Mouse (Mus musculus) neural tube, embryonic 13.5 days (tissue): ENCODE measurements at regions not wholly inside any gene's neighbourhood (a gene's known extent, or its start where the extent isn't known, plus 50 kb on each side); places are given as distances from the start of the nearest gene placed in this dataset.
A peak's percentile ranks its signal among the peaks of the same experiment; 100 is the strongest.

Source experiments
- ATAC-seq: fragments of 200-750 bp; cut with Nextera tagmentation; 2 replicates; pipeline ENCODE4 v1.8.0; 2017; ENCODE audit warnings: low read depth, mild to moderate bottlenecking, moderate TSS enrichment, moderate library complexity
- H3K27ac ChIP-seq: fragments of 300-500 bp; sonication (generic); replicated peaks from 2 replicates; pipeline ENCODE4 v1.5.1; 2015; ENCODE audit warnings: moderate library complexity, mild to moderate bottlenecking, inconsistent platforms
- H3K27me3 ChIP-seq: fragments of 300-500 bp; sonication (generic); 2 replicates; pipeline ENCODE4 v1.6.1; 2015; ENCODE audit warnings: mild to moderate bottlenecking, inconsistent platforms
- H3K36me3 ChIP-seq: fragments of 300-500 bp; sonication (generic); 2 replicates; pipeline ENCODE4 v1.6.1; 2015; ENCODE audit warnings: mild to moderate bottlenecking, inconsistent platforms
- H3K4me1 ChIP-seq: fragments of 300-500 bp; sonication (generic); replicated peaks from 2 replicates; pipeline ENCODE4 v1.6.1; 2015; ENCODE audit warnings: inconsistent platforms
- H3K4me2 ChIP-seq: fragments of 300-500 bp; sonication (generic); 2 replicates; pipeline ENCODE4 v1.6.1; 2015; ENCODE audit warnings: inconsistent platforms, mild to moderate bottlenecking, moderate library complexity
- H3K4me3 ChIP-seq: fragments of 300-500 bp; sonication (generic); 2 replicates; pipeline ENCODE4 v1.5.1; 2015; ENCODE audit warnings: mild to moderate bottlenecking, inconsistent platforms
- H3K9ac ChIP-seq: fragments of 300-500 bp; sonication (generic); 2 replicates; pipeline ENCODE4 v1.6.1; 2015; ENCODE audit warnings: moderate library complexity, mild to moderate bottlenecking, inconsistent platforms
- H3K9me3 ChIP-seq: fragments of 300-500 bp; sonication (generic); 2 replicates; pipeline ENCODE4 v1.6.1; 2016; ENCODE audit warnings: inconsistent platforms
- WGBS: fragments of 180-500 bp; shearing (Covaris S2); methylation state at CpG from one replicate; pipeline ENCODE4 v1.1.7; 2015; 5-methylcytosine and 5-hydroxymethylcytosine counted together

DNA sequence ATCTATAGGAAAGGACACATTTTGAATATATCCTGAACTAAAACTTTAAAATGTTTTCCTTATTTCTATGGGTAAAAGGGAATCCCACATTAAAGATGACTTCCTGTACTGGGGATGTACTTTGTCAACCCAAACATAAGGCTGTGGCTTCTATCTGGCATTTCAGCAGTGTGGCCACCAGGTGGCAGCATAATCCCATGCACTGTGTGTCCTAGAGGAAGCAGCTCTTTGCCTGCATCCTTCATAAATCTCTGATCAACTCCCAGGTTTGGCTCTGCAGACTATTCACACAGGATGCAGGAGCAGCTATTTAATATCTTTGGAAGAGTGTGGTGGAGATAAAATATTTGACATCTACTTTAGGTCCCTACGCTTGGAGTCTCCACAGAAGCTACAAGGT, 59.1 kb downstream of the Bmp15 start:
- 88% methylated on average over 1 of the region's 1 CpGs for whole genome bisulfite sequencing
- Histone ChIP-seq H3K27ac (no peak overlapping the region), H3K4me2 (no peak overlapping the region), H3K36me3 (no peaks in the 10 kb centered on the region), H3K4me3 (no peak overlapping the region), H3K9me3 (no peaks in the 10 kb centered on the region), H3K27me3 (no peaks in the 10 kb centered on the region), H3K9ac (no peak overlapping the region), H3K4me1 (no peaks in the 10 kb centered on the region)
- peak; percentile 82; the same call in 1 of the 2 replicates for ATAC-seq

DNA sequence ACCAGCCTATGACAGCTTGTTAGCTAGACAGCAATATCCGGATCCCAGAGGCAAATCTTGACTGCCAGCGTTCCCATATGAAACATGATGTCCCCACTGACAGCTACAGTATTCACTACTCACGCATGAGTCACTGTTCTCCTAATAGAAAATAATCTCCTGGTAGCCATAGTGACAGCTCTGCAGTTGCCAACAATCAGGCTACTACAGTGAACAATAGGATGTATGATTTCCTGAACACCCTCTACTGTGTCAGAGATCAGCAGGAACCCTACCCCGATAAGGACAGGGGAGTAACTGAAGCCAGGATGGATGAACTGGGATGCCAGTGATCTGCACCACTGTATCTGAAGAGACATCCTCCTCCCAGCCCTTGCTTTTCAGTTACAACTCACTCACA, 62.0 kb downstream of the Bmp15 start:
- H3K4me3 ChIP-seq, result no peak overlapping the region
- H3K4me1 ChIP-seq, result no peaks in the 10 kb centered on the region
- no peaks in the 10 kb centered on the region for H3K36me3 ChIP-seq
- H3K27me3 ChIP-seq, result no peaks in the 10 kb centered on the region
- no peak overlapping the region for H3K4me2 ChIP-seq
- H3K27ac ChIP-seq, result no peak overlapping the region
- no peaks in the 10 kb centered on the region for H3K9me3 ChIP-seq
- no peak for ATAC-seq
- WGBS, result 75% methylated on average over 4 of the region's 4 CpGs
- H3K9ac ChIP-seq, result no peak overlapping the region

DNA sequence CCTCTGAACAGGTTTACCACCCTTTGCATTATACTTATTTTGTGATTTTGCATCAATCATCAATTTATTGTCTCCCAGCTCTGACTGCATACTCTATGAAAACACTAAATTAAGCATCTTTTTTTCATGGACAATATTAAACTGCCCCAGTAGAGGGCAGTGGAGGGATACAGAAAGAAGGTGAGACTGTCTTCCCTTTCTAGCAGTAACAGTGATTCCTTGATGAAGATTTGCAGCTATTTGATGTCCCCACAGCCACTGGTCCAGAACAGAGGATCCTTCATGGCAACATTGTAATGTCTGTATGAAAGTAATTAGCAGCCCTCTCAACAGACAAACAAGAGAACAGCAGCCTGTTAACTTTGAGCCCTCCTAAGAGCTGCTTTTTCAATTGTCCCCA, 66.5 kb downstream of the Bmp15 start:
- no peak for ATAC-seq
- Histone ChIP-seq H3K4me1 (no peaks in the 10 kb centered on the region), H3K9me3 (no peaks in the 10 kb centered on the region), H3K27ac (no peak overlapping the region), H3K27me3 (no peaks in the 10 kb centered on the region), H3K4me3 (no peak overlapping the region), H3K36me3 (no peaks in the 10 kb centered on the region), H3K9ac (no peak overlapping the region), H3K4me2 (no peak overlapping the region)

DNA sequence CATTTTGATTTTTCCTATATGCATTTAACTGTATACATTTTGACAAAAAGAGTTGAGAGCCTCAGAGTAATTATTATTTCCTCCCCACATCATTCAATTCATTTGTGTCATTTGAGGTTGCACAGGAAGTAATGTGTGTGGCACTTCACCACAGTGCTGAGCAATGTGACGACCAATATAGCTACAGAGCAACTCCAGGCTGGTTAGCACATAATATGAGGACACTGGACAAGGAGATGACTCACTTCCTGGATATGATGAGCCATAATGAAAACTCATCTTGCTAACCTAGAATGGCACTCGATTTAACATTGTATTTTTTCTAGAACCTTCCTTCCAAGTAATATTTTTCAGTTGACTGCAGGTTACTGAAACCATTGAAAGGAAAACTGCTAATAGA, 67.6 kb downstream of the Bmp15 start:
- Histone ChIP-seq H3K4me2 (no peak overlapping the region), H3K4me3 (no peak overlapping the region), H3K36me3 (no peaks in the 10 kb centered on the region), H3K27ac (no peak overlapping the region), H3K27me3 (no peaks in the 10 kb centered on the region), H3K9ac (no peak overlapping the region), H3K4me1 (no peaks in the 10 kb centered on the region), H3K9me3 (no peaks in the 10 kb centered on the region)
- 63% methylated on average over 2 of the region's 2 CpGs for WGBS
- no peak for ATAC-seq
